Mouse (Mus musculus) large intestine, adult 2 months (tissue): ENCODE measurements around the gene Mrpl28. TPM values are rescaled to one million over a fixed set of nuclear protein-coding genes. Genes with fewer than 3 reads are reported as not detected.
"Not testable (repeated sequence)": the region's sequence is repeated elsewhere in the genome, so short reads cannot be mapped to it uniquely, and the experiment has no call there.

Experiments
- DNase-seq: peaks from one replicate; pipeline ENCODE4 v3.0.0-alpha.2; 2012; ENCODE audit warnings: low read depth, low spot score
- WGBS: fragments of 180-500 bp; shearing (Covaris S2); methylation state at CpG from one replicate; pipeline ENCODE4 v1.1.7; 2018; 5-methylcytosine and 5-hydroxymethylcytosine counted together
- polyA plus RNA-seq: library from polyadenylated mRNA; depleted of rRNA; stranded (reverse); fragments of >200 nt; gene quantifications from 2 replicates; pipeline ENCODE4 v1.2.3, GENCODE M21; 2012; rRNA removed

Gene Mrpl28
- polyA plus RNA-seq: 96.4 and 99.2 TPM in 2 replicates

GRCm38 (mm10) chr17:26123267-26123684, at the start of gene Mrpl28:
Mrpl28 (plus strand) TSS chr17:26123500.
- 1% methylated on average over 32 of the region's 32 CpGs for WGBS

GRCm38 (mm10) chr17:26075246-26075645, 48.1 kb upstream of the Mrpl28 start:
- 63% methylated on average over 3 of the region's 3 CpGs for WGBS
- no peak for DNase-seq

More at GRCm38 (mm10) chr17:26123267-26123684, at the start of gene Mrpl28:
- peak; percentile 94 for DNase-seq

GRCm38 (mm10) chr17:26078851-26079250, 44.4 kb upstream of the Mrpl28 start:
- no peak for DNase-seq
- WGBS: 59% methylated on average over 2 of the region's 2 CpGs

- WGBS: 37% methylated on average over 2 of the region's 2 CpGs
- DNase-seq: no peak
These were observed 42.4 kb upstream of the Mrpl28 start for GRCm38 (mm10) chr17:26080867-26081266.

- no peak for DNase-seq
- WGBS: 93% methylated on average over 9 of the region's 9 CpGs
These were observed 36.2 kb upstream of the Mrpl28 start for GRCm38 (mm10) chr17:26087059-26087564.

- DNase-seq: peak; percentile 88
- 2% methylated on average over 32 of the region's 32 CpGs for WGBS
These were observed 33.2 kb upstream of the Mrpl28 start, which contains the start of gene Decr2 for GRCm38 (mm10) chr17:26089905-26090632. Decr2 (minus strand) TSS chr17:26090337.

GRCm38 (mm10) chr17:26094531-26095110, 28.7 kb upstream of the Mrpl28 start:
- WGBS: 54% methylated on average over 9 of the region's 9 CpGs
- DNase-seq: no peak

GRCm38 (mm10) chr17:26095121-26095740, 28.1 kb upstream of the Mrpl28 start, which contains the start of gene Nme4:
Nme4 (minus strand) TSS chr17:26095602.
- no peak for DNase-seq
- WGBS: 1% methylated on average over 47 of the region's 47 CpGs

- WGBS: 79% methylated on average over 7 of the region's 7 CpGs
- DNase-seq: no peak
These were observed 24.8 kb upstream of the Mrpl28 start for GRCm38 (mm10) chr17:26098461-26098860.

GRCm38 (mm10) chr17:26099316-26099715, 24.0 kb upstream of the Mrpl28 start:
- not testable (repeated sequence) for DNase-seq
- 48% methylated on average over 3 of the region's 3 CpGs for WGBS

- WGBS: 59% methylated on average over 2 of the region's 2 CpGs
- no peak for DNase-seq
These were observed 23.1 kb upstream of the Mrpl28 start for GRCm38 (mm10) chr17:26100166-26100565.

- no peak for DNase-seq
- 43% methylated on average over 4 of the region's 4 CpGs for WGBS
These were observed 21.8 kb upstream of the Mrpl28 start for GRCm38 (mm10) chr17:26101478-26101877.

GRCm38 (mm10) chr17:26105619-26106018, 17.7 kb upstream of the Mrpl28 start:
- 69% methylated on average over 4 of the region's 4 CpGs for WGBS

GRCm38 (mm10) chr17:26110156-26110555, 13.1 kb upstream of the Mrpl28 start:
- DNase-seq: no peak
- WGBS: 52% methylated on average over 4 of the region's 4 CpGs

More at GRCm38 (mm10) chr17:26105619-26106018, 17.7 kb upstream of the Mrpl28 start:
- no peak for DNase-seq

- 63% methylated on average over 4 of the region's 4 CpGs for WGBS
- no peak for DNase-seq
These were observed 12.3 kb upstream of the Mrpl28 start for GRCm38 (mm10) chr17:26111024-26111423.

- WGBS: 34% methylated on average over 4 of the region's 4 CpGs
- no peak for DNase-seq
These were observed 11.6 kb upstream of the Mrpl28 start for GRCm38 (mm10) chr17:26111722-26112121.

- 19% methylated on average over 14 of the region's 14 CpGs for WGBS
- DNase-seq: no peak
These were observed 10.5 kb upstream of the Mrpl28 start for GRCm38 (mm10) chr17:26112751-26113150.

- WGBS: under 1% methylated on average over 68 of the region's 75 CpGs
- no peak for DNase-seq
These were observed 9.9 kb upstream of the Mrpl28 start, which contains the start of gene Tmem8 for GRCm38 (mm10) chr17:26113181-26113948. Tmem8 (plus strand) TSS chr17:26113299.

- WGBS: 7% methylated on average over 8 of the region's 8 CpGs
- no peak for DNase-seq
These were observed 9.2 kb upstream of the Mrpl28 start for GRCm38 (mm10) chr17:26114061-26114460.
